Mouse (Mus musculus) kidney, adult 11 months (tissue): Measurements from ENCODE around the gene Usp35.
A peak's percentile ranks its signal among the peaks of the same experiment; 100 is the strongest.

Experiments used
- DNase-seq: peaks from one replicate; pipeline ENCODE4 v3.0.0; 2022

Gene Usp35

DNA sequence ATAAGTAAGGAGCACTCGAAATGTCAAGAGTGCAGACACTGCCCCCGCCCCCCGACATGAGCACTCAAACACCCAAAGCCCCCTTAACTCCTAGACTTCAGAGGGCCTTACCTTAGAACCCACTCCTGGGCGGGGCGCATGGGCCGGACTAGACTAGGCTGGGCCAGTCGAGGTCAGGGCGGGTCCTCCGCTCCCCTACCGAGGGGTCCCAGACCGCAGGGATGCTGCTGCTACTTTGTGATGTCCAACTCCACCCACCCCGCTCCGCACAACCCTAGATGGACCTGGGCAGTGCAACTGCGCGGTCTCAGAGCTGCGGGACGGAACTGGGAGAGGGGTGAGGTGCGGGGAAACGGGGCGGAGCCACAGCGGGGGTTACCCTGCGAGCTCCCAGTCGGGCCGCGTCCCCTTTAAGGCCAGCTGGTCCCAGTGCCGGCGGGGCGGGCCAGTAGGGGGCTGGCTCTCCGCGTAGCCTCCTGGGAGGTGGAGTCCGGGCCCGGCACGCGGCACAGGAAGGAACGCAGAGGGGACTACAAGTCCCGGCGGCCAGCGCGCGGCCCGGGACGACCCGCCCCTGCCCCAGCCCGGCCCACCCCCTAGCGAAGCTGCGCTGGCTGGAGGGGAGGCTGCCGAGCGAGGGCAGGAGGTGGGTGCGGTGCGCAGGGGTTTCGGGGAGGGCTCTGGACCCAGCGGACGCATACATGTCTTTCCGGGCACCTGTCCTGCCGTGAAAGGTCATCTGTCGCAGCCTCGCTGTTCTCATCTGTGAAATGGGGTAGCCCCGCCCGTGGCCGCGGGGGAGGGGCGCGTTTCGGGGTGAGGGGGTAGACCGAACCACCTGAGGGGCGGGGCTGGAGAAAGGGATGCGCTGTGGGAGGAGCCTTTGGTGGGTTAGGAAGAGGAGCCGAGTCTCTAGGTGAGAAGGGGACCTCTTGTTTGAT is at the start of gene Usp35, which contains the start of gene Kctd21:
Usp35 (minus strand) TSS at position 295 of the 941 bp plus-strand sequence.
Kctd21 (plus strand) TSS at position 602 of the 941 bp plus-strand sequence.
- DNase-seq: peak; percentile 93

DNA sequence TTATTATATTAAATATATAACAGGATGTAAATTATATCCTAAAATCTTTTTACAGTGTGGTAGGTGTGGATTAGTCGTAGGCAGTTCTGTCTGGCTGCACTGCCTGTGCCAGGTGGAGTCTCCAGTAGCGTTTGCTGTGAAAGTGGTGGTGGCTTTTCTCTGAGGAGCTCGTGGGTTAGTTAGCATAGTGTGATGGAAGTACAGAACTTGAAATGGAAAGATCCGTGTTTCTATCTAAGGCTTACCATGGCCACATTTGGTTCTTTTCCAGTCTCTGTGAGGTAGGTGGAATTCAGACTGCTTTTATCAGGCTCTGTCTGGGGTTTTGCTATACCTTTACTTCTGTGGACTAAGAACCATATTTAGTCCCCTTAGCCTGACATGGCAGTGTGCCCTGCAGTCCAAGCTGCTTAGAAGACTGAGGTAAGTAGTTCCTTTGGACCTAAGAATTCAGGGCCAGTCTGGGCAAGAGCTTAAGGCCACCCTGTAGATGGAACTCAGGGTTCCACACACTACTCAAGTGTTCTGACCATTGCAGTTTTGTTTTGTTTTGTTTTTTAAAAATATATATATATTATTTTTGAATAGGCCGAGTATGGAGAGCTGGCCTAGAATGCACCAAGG is 48.8 kb upstream of the Usp35 start:
- DNase-seq: no peak

DNA sequence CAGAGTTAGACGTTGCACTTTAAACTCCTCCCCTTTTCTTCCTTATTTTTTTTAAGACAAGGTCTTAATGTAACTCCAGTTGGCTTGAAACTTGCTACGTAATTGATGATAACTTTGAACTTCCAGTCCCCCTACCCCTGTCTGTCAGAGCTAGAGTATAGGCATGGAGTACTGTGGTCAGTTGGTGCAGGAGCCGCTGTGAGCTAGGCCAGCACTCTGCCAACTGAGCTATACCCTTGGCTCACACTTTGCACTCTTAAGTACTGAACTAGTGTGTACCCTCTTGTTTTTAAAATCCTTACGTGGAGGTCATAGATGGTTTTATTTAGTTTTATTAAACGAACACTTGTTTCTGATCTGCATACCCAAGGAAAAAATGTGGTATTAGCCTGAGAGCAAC is 47.5 kb upstream of the Usp35 start:
- no peak for DNase-seq

DNA sequence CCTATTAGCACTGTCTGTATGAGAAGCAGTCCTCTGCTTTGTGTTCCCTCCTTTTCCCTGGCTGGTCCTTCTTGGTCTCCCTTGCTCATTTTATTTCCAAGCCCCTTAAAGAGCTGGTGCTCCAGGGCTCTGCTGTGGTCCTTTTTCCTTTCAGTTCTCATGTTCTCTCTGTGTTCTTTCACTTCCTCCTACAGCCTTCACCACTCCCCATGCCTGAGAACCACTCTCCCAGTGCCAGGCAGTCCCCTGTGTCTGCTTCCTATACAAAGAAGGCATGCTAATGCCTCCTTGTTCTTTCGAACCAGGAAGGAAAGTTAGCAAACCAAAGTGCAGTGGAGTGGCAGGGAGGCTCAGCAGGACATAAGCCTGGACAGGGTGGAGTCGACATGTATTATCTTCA is 44.1 kb upstream of the Usp35 start:
- no peak for DNase-seq

DNA sequence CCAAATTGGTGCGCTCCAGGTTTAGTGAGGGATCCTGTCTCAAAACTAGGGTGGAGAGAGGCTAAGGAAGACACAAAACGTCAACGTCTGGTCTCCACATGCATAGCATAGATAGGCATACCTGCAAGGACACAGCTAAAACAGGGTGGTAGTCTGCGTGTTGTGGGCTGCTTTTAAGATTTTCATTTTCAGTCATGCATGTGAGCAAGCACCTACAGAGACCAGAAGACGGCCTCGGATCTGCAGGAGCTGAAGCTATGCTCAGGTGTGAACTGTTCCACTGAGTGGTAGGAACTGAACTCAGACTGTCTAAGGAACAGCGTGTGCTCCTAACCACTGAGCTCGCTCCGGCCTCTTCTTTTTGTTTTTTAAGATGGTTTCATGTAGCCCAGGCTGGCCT is 43.3 kb upstream of the Usp35 start:
- DNase-seq: no peak

DNA sequence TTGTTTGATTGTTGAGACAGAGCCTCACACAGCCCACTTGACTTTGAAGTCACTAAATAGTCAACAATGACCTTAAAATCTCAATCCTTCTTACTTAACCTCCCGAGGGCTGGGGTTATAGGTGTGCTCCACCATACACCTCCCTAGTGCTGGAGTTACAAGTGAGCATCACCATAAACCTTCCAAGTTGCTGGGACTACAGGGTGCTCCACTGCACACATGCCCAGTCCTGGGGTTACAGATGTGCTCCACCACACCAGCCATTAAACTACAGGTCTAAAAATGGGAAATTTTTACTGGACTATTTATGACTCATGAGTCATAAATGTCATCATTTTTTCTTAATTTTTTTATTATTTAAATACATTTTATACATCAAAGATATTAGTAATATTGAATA is 34.1 kb upstream of the Usp35 start:
- no peak for DNase-seq

DNA sequence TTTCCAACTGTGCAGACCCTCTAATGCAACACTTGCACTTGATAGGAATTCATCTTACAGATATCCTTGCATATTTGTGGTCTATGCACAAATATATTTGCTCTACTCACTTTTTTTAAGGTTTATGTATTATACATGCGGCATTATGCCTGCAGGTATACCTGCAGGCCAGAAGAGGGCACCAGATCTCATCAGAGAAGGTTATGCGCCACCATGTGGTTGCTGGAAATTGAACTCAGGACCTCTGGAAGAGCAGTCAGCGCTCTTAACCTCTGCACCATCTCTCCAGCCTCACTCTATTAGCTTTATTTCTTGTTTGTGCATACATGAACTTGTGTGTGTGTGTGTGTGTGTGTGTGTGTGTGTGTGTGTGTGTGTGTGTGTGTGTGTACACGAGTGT is 29.6 kb upstream of the Usp35 start:
- DNase-seq: no peak

DNA sequence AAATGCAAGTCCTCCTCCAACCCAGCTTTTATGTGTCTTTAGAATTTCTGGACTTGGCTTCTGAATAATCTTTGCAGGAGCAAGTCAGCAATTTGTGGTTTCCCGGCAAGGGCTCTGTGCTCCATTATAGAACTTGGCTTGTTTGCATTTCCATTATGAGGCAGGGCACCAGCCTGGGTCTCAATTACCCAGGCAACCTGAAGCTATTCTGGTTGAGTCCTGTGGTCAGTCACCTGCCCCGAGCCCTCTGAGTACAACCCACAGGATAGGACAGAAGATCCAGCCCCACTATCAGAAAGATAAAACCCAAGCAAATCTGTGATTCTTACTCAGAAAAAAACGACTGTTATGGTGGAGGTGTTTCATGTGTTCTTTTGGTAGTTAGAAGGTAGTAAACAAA is 29.1 kb upstream of the Usp35 start:
- no peak for DNase-seq

DNA sequence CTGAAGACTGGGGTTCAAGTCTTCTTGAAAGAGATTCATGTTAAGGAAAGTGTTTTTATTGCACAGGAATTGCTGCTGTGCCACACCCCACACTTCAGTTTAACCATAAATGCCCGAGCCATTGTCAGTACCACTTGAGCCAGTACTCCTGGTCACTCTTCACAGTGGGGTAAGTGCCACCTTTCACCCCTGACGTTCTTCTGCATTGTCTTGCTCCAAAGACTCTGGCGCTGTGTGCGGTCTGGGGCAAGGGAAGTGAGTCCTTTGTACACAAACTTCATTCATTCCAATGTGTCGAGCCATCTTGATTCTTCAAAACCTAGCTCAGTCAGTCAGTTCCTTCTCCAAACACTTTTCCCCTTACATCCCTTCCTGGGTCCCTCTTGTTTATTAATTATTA is 28.3 kb upstream of the Usp35 start:
- no peak for DNase-seq

DNA sequence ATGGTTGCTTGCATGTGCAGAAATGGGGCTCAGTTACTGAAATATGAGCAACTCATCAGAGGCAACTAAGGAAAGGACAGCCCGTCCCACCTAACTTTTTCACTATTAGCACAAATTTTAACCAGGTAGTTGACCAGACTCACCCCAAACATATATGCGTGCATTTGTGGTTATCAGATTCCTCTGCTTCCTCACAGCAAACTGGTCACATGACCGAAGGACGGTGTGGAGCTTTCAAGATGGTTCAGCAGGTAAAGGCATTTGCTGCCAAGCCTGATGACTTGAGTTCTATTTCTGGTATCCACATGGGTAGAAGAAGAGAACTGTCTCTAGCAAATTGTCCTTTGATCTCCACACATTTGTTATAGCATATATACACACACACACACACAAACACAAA is 26.5 kb upstream of the Usp35 start:
- no peak for DNase-seq

DNA sequence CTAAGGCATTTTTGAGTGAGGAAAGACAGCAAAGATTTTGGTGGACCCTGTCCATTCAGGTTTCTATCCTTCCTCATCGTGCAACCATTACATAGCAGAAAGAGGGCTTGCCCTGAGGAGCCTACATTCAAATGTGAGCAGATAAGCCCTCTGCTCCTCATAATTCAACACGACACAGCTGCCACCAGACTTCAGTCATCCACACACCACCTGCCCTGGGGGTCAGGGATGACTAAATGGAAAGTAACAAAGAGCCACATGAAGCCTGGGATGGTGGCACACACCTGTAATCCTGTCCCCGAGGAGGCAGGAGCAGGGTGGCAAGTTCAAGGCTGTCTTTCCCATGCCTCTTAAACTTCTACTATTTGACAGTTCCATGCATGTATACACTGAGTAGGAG is 26.0 kb upstream of the Usp35 start:
- DNase-seq: no peak

DNA sequence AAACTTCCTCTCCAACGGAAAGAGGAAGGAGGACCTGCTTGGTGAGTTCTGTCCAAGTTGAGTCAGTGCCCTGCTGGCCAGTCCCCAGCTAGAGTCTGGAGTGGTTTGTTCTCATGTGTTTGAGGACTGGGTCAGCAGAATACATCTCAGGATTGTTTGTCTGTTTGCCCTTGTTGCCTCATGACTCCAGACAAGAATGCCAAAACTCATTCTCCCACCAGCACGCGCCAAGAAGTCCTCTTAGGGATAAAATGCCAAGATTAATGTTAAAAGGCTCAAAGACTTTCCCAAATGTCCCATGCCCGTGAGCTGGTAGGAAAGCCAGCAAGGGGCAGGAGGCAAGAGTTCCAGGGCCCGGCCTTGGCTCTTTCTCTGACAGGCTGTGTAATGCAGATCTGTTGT is 25.1 kb upstream of the Usp35 start:
- DNase-seq: peak; percentile 11

DNA sequence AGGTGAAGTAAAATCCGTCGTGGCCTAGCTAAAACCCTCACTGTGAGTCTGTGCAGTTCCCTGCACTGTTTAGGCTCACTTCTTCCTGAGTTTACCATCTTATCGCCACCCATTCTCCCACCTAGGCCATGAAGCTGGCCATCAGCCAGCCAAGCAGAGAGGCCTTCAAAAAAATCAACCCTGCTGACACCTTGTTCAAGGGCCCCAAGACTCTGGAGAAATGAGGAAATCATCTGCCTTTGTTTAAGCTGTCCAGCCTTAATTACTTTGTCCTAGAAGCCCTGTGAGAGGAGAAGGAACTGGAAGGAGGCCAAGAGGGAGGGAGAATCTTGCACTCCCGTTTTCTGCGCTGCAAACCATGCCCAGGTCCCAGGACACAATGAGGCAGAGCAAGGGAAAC is 24.4 kb upstream of the Usp35 start:
- no peak for DNase-seq

DNA sequence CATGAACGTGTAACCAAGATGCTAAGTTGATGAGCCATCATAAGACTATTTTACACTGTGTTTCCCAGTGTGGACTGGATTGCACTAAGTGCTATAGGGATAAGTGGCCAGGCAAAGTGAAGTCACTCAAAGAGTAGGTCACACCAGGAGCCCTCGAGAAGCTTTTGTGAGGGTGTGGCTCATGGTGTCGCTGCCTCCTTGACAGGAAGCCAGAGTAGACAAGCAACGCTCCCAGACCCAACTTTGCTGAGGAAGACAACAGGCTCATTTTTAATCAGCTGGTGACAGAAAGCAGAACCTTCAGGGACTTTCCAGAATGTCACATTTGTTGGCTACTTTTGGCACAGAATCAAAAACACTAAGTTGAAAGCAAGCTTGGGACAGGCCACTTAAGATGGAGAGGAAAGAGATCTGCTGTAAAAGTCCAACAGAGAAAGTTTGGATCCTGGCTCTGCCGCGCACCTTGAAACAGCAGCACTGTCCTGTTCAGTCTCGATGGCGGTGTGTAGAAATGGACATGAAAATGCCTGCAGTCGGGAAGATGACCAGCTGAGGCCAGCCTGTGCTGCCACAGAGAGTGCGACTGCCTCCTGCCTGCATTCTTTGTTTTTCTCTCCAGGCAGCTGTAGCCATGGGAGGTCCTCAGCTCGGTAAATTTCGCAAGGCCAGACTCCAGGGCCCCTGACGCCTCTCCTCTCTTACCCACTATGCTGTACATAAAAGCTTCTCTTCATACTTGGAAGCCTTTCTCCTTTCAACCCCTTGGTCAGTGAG is 23.4 kb upstream of the Usp35 start:
- DNase-seq: no peak

DNA sequence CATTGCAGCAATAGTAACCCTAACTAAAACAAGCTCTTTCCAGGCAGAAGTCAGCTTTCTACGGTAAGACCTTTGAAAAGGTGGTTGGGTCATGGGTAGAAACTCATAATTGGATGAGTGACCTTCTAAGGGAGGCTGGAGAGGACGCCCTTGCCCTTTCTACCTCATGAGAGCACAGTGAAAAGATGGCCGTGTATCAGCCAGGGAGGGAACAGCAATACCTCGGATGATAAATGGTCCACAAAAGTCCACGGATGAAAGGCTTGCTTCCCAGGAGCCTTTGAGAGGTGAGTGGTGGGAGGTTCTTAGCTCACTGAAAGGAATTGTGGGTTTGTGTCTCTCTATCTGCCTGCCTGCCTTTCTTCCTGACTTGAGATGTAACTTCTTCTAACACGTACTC is 21.5 kb upstream of the Usp35 start:
- DNase-seq: no peak

DNA sequence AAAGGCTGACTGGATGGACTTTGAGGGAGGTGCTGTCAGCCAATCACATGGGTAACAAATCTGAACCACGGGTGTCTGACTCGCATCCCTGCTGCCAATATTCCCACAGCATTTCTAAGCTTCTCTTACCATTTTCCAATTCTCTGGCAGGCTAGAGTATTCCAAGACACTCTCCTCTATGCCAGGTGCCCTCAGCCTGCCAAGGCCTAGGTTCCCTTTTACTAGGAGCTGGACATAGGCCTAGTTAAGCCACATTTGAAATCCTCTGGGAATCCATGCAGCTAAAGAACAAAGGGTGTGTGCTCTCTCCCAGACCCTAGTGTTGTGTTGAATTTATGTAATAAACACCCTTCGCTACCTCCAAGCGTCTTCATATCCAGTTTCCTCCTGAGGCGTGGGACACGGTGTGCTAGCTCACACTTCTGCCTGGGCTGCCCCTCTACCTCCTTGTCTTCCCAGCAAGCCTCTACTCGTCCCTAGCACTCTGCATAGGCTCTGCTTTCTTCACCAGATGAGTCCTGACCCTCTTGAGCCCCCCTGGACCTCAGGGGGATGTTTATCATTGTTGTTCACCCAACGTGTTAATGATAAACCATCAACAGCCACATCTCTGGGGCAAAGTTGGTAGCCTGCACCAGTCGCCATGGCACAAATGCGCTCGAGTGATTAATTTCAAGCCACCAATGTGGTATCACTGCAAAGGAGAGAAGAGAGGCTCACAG is 20.1 kb upstream of the Usp35 start:
- DNase-seq: no peak

DNA sequence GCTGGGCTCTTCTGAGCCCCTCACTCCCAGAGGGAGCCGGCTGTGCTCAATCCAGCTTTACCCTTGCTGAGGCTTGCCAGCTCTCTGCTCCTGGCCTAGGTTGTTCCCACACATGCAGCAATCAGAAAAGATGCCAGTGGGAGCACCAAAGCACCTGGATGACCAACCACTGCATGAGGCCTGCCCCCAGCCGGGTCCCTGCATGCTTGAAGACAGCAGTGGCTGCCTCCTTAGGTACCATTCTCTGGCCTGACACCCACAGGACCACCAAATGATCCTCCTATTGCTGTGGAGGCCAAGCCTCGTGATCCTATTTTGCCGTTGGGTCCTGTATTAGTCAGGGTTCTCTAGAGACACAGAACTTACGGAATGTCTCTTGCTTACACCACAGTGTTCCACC is 19.1 kb upstream of the Usp35 start:
- DNase-seq: no peak

DNA sequence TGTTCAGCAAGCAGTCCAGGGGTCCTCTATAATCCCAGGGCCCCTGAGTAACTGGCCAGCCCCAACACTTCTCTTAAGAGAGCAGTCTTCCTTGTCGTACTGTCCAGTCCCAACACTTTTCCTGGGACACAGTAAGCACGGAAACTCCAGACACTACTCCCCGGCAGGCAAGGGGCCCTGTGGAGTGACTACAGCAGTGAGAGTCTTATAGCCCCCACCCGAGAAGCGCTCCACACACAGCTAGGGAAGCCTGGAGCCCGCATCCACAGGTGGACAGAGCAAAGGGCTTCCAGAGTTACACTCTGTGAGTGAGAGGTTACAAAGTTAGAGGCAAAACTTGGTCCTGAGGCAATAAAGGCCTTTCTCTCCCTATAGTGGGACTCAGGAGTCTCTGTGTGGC is 17.6 kb upstream of the Usp35 start:
- DNase-seq: no peak

DNA sequence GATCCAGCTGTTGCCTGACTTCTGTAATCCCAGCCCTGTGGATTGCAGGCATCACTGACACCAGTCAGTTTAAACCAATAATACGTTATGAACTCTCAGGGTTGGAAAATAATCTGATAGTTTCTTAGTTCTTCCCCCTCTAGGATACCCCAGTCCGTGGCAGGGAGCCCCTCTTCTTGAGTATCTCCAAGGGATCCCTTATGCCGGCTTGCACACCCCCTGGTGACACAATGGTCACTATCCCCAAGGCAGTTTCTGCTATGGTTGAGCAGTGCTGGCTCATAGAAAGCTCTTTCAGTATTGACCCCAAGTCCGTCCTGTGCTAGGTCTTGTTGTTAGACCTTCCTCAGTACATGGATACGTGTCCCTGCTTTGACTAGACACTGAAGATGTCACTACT is 17.0 kb upstream of the Usp35 start:
- DNase-seq: no peak

DNA sequence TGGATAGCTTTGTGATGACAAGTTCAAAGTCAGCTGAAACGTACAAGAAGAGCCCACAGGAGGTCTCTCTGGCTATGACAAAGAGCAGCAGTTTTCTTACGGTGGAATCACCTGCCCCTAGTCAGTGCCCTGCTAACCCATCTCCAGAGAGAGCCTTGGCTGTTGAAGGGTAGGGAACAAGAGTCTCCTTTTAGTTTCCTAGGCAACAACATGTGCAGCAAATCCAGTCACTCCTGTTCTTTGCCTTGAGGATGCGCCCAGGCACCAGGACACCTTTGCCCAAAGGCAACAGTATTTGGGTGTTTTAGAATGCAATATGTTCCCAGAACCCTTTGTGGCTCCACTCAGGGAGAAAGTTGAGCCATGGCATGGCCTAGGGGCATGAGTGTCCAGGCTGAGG is 16.5 kb upstream of the Usp35 start:
- no peak for DNase-seq

DNA sequence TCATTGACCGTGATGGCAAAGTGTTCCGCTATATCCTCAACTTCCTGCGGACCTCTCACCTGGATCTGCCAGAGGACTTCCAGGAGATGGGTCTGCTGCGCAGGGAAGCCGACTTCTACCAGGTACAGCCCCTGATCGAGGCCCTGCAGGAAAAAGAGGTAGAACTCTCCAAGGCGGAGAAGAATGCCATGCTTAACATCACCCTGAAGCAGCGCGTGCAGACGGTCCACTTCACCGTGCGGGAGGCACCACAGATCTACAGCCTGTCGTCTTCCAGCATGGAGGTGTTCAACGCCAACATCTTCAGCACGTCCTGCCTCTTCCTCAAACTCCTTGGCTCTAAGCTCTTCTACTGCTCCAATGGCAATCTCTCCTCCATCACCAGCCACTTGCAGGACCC is 15.6 kb upstream of the Usp35 start:
- no peak for DNase-seq

DNA sequence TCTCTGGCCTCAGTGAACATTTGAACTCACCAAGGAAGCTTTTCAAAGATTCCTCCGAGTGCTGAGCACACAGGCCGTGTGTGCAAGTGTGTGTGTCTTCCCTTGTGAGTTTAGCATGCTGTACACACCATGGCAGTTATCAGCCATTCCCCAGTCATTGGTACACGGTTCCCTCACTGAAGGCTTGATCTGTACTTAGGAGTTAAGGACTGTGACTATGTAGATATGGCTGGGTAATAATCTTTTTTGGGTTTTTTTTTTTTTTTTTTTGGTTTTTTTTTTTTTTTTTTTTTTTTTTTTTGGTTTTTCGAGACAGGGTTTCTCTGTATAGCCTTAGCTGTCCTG is 15.0 kb upstream of the Usp35 start:
- no peak for DNase-seq
